Mouse (Mus musculus): ENCODE measurements at regions not wholly inside any gene's neighbourhood (a gene's known extent, or its start where the extent isn't known, plus 50 kb on each side); places are given as distances from the start of the nearest gene placed in this dataset.

DNA sequence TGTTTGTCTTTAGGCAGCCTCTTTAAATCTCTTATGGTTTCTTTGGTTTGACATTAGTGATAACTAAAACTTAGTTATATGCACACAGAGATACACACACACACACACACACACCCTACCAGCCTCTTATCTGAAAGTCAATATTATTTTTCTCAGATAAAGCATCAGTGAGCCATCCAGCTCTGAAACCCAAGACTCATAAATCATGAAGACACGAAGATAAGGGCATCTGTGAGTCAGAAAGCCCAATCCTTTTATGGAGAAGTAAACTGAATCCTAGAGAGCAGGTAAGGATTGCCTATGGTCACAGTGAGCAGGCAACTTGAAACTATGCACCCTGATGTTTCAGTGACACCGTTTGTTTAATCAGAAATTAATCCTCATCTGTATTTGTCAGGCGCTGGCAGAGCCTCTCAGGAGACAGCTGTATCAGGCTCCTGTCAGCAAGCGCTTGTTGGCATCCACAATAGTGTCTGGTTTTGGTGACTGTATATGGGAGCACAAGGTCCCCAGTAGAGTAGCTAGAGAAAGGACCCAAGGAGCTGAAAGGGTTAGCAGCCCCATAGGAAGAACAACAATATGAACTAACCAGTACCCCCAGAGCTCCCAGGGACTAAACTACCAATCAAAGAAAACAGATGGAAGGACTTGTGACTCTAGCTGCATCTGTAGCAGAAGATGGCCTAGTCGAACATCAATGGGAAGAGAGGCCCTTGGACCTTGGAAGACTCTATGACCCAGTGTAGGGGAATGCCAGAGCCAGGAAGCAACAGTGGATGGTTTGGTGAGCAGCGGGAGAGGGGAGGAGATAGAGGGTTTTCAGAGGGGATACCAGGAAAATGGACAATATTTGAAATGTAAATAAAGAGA lies 207.3 kb upstream of the Ank start:
- peak; percentile 12 to 55 for DNase-seq (ENCODE audit: inconsistent age in 2 of 2, low spot score in 1 of 2)

DNA sequence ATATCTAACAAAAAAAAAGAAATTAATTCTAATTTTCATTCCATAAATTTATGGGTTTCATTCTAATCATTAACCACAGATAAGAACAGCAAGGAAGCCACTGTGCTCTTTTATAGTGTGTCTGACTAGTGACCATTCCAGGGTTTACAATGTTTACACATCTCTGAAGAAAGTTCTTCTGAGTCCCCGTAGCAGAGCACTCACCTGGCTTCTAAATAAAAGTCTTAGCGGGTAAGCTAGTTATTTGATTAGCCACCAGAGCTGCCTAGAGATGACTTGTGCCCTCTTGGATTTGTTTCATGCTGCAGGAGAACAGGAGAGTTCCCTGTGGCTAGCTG lies 206.7 kb upstream of the Ank start:
- DNase-seq (ENCODE audit: inconsistent age in 2 of 2, low spot score in 1 of 2), result no peak

DNA sequence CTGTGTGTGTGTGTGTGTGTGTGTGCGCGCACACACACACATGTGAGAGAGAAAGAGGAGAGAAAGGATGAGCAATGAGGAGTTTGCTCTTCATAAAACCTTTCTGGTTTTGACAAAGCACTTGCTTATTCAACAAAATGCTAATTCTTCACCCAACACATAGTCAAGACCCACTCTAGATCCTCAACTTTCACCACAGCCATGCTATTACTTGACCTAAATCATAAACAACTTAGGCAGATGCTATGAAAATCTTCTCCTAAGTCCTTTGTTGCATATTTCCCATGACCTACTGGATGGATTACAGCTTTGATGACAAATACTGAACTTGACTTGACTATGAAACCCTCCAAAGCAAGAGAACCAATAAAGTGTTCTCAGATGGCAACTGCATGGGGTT lies 196.3 kb upstream of the Ank start:
- no peak for DNase-seq (ENCODE audit: inconsistent age in 2 of 2, low spot score in 1 of 2)

DNA sequence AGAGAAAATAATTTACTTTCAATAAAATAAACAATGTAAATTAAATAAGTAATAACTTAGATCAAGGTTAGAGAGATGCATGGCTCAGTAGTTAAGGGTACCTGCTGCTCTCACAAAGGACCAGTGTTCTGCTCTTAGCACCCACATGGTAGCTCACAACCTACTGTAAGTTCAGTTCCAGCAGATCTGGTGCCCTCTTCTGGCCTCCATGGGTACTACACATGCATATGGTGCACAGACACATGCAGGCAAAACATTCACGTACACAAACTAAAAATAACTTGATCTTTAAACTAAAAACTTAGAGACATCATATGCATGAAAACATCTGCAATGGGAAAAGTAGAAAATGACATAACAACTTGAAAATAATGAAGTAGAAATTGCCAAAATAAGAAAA lies 184.2 kb upstream of the Ank start:
- DNase-seq (ENCODE audit: inconsistent age in 2 of 2, low spot score in 1 of 2), result no peak

DNA sequence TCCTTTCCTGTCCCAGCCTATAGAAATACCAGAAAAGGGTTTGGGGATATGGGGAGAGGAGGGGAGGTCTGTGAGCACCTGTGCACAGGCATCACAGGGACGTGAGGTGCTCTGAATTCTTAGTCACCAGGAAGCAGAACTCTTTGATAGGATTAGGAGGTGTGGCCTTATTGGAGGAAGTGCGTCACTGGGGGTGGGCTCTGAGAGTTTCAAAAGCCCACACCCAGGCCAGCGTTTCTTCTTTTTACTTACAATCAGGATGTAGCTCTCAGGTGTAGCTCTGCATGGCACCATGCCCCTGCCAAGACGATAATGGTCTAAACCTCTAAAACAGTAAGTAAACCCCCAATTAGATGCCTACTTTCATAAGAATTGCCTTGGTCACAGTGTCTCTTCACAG lies 162.6 kb upstream of the Ank start:
- no peak for DNase-seq (ENCODE audit: inconsistent age in 2 of 2, low spot score in 1 of 2)

DNA sequence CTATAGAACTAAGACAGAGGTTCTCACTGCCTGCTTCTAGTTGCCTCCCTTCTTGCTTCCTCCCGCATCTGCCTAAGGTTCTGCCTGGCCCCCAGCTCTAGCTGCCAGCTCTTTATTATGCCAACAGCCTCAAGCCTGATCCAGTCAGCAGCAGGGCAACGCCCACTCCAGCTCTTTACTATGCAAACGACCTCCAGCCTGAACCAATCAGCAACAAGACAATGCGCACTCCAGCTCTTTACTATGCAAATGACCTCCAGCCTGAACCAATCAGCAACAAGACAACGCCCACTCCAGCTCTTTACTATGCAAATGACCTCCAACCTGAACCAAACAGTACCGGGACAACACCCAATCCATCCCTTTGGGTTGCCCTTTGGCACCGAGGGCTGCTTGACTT lies 162.2 kb upstream of the Ank start:
- DNase-seq (ENCODE audit: inconsistent age in 2 of 2, low spot score in 1 of 2), result no peak

DNA sequence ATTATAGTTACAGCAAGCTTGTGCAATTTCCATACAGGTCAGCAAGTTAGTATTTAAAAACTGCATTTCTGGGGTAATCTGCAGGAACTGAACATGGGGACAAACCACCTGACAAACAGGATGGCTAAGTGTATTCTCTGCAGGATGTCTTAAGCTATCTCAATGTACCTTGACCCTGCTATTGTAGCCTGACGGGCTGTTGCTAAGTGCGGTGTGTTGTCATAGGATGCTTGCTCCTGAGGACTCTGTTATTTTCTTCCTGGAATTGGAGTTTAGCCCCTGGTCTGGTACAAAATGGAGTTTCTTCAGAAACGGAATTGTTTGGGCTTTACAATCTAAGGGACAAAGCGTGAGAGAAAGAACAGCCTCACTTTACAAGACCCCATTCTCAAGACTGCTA lies 161.4 kb upstream of the Ank start:
- no peak for DNase-seq (ENCODE audit: inconsistent age in 2 of 2, low spot score in 1 of 2)

DNA sequence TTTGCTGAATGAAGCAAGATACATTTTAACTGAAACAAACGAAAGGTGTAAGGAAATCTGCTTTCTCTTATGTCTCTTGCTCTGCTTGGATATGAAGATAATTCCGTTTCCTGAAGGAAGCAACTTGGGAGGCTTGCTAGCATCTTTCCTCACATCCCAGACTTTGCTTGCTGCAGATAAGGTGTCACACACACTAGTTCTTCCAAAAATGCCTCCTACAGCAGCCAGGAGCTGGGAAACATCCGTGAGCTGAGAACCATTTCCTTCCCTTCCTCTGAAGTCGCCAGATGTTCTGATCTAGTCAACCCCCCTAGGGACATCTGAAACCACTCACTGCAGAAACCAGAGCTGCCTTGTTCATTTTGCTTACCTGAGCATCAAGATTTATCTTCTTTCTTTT lies 157.8 kb upstream of the Ank start:
- DNase-seq (ENCODE audit: inconsistent age in 2 of 2, low spot score in 1 of 2), result no peak

DNA sequence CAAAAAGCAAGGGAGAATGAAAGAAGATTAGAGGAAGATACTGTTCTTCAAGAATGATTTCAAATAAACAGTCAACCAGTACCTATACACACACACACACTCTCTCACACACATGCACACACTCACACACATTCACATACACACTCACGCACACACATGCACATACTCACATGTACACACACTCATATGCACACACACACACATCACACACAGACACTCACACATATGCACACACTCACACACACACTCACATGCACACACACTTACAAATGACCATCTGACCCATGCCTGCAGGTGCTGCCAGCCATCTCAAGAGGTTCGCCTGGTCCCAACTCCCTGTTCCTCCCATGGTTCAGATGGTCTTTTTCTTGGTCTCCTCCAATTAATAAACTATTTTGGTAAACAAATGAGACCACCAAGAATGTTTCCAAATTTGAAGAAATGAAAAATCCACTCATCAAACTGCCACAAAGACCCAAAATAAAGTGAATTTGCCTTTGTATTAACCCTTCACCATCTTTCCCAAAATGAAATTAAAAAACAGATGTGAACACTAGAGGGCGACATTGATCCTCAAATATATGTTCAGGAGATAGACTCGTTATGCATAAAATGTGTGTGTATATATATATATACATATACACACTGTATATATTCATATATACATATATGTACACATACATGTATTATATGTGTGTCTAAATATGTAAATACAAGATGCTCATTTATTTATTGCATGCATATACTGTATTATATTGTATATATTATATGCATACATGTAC lies 150.3 kb upstream of the Ank start:
- DNase-seq (ENCODE audit: inconsistent age in 2 of 2, low spot score in 1 of 2), result peak in 1 of 2 experiments; percentile 41

DNA sequence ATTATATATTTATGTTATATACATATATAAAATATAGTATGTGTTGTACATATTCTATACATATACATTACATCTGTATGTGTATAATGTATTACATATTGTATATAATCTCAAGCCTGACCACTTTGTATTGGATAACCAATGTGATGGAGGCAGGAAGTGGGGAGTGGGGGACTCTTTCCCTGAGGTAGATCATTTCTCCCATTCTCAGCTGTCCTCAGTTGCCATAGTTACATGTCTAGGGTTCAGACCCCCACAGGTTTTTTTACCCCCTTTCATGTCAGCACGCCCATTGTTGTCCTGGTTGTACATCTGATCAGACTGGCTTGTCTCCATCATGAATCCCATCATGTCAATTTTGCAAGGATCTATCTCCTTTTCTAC lies 149.7 kb upstream of the Ank start:
- no peak for DNase-seq (ENCODE audit: inconsistent age in 2 of 2, low spot score in 1 of 2)

DNA sequence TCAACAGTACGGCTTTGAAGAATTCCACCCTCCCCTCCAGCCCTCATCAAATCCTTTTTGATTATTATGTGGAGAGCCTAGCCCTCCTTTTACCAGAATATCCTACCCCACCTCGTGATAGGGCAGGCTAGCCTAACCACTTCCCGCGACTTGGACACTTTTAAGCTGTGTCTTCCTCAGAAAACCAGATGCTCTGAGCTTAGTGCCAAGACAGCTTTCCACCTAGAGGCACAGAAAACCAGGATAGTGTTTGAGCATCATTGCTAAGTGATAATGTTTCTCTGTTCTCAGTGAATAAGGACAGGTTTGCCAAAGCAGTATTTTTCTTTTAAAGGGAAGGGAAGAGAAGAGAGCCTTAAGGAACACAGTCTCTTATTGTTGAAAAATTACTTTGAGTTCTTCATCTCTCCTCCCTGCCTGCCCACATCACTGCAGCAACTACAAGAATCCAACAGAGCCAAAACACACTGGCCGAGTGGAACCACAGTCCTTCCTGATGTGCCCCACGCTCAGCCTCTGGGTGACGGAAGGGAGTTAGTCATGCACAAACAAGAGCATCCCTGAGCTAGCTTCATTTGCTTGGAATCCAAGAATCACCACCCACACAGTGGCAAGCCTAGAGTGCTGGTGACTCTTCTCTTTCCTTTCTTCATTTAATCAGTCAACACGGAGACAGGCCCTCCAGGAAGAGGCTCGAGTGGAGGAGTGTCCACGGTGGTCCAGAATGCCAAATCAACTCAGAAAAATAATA lies 144.4 kb upstream of the Ank start:
- no peak for DNase-seq (ENCODE audit: inconsistent age in 2 of 2, low spot score in 1 of 2)

DNA sequence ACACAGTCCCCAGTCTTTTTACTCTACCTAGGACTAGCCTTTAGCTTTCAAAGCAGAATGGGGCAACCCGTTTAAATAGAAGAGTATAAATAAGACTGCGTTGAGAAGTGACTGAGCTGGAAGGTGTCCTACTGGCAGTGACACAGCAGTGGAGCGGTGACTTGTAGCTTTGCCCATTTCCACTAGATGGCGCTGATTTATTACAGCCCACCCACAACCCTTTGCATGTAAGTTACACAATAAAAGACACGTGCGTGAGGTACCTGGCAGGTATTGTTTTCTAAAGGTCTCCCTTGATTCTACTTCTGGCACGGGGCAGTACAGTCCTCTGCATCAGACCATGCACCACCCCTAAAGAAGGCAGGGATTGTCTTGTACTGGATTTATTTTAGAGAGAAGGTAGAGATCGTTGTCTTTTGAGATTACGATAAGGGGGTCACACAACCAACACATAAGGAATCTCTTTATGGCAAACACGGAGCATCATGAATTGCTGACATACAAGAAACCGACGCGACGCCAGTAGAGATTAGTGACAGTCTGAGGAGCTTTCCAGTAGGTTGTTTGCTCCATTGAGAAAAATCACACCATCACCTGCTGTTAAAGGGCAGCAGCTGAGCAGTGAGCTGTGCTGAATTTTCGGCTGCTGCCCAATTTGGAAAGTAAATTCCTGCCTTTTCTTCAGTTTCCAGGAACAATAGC lies 140.5 kb upstream of the Ank start:
- peak; percentile 47 to 90 for DNase-seq (ENCODE audit: inconsistent age in 2 of 2, low spot score in 1 of 2)

DNA sequence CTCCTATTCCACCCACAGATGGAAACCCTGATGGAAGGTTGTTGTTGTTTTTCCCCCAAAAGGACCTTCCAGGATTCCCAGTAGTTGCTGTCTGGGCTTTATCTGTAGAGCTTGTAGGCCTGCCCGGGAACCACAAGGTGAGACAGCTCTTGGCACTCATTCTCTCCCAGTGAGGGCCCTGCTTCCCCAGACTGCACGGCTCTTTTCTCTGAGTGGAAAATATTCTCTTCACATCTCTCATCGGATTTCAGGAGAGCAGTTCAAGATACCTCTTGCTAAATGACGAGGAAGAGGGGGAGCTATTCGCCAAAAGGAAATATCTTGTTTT lies 140.0 kb upstream of the Ank start:
- DNase-seq (ENCODE audit: inconsistent age in 2 of 2, low spot score in 1 of 2), result no peak

DNA sequence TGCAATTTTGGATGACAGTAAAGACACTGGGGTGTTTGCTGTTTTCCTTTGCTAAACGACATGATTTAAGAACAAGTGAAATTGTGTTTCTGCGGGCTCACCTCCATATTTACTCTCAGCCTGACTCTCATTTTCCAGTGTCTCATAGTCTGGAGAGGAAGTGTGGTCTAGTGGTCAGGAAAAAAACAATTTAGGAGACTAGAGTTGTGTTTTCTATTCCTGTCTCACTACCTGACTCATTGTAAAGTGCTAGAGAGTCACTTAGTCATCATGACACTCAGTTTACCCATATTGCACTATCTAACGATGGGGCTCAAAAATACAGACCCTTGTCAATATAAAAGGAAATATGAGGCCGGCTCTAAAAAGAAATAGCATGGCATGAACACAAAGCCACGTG lies 138.7 kb upstream of the Ank start:
- no peak for DNase-seq (ENCODE audit: inconsistent age in 2 of 2, low spot score in 1 of 2)

DNA sequence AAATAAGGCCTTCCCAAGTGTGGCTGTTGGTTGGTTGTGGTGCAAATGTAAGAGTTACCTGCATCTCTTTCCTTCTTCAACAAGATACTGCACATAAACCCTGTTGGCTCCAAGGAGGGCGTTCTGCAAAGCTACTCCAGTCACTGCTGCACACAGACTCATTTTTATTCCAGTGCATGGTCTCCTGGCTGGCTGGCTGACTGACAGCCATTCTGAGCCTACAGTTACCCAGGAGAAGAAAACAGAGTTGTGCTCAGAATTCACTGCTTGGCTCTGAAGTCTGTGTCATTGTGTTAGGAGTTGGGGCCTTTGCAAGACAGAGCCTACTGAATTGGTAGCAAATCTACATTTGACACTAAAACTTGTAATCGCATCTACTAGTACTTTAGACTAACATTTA lies 138.0 kb upstream of the Ank start:
- no peak for DNase-seq (ENCODE audit: inconsistent age in 2 of 2, low spot score in 1 of 2)

DNA sequence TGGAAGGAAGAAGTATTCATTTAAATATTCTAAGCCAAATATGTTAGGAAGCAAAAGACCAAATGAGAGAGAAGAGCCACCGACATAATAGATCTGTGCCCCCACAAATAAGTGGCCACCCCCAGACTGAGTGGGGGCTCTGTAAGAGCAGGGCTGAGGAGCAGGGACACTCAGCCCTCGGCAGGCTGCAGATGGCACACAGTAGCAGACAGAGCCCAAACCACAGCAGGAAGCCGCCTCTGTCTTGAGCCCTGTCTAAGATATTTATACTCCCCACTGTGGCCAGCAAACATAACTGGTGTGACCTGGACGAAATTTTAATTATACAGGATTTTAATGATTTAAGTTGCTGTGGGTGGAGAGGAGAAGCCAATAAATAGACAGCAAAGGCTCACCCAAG lies 126.4 kb upstream of the Ank start:
- no peak for DNase-seq (ENCODE audit: inconsistent age in 2 of 2, low spot score in 1 of 2)

DNA sequence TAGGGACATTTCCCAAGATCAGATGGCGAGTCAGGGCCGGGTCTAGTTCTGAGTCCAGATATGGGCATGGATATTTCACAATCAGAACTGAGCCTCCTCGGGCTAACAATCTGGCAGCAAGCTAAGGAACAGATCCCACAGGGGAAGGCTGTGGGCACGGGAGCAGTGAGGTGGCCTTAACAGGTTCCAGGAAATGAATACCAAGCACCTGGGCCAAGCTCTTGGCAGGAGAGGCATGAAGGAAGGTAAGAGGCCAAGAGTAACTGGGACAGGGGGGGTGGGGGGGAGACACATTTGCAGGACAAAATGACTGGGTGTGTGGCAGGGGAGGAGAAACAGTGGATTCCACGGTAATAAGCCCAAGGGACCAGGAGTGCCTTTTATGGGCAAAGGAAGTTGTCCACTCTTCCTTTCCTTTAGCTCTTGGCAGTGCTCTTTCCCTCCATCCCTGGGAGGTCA lies 124.9 kb upstream of the Ank start:
- peak in 1 of 2 experiments; percentile 27 for DNase-seq (ENCODE audit: inconsistent age in 2 of 2, low spot score in 1 of 2)

DNA sequence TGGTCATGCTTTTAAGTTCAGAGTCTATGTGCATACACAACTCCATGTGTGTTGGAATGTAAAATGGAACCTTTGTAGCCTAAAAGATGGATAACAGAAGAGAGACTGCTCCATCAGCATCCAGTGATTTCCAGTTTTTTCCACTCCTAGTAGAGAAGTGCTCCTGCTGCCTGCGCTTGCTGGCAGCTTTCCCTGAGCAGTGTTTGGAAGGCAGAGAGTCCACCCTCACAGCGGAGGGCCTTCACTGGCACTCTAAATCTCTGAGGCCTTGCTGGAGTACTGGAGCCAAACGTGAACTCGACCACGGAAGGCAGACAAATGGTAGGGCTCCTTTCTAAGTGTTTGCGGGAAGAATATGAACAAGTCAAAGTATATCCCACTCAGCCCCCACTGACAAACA lies 108.0 kb upstream of the Ank start:
- DNase-seq (ENCODE audit: inconsistent age in 2 of 2, low spot score in 1 of 2), result no peak

DNA sequence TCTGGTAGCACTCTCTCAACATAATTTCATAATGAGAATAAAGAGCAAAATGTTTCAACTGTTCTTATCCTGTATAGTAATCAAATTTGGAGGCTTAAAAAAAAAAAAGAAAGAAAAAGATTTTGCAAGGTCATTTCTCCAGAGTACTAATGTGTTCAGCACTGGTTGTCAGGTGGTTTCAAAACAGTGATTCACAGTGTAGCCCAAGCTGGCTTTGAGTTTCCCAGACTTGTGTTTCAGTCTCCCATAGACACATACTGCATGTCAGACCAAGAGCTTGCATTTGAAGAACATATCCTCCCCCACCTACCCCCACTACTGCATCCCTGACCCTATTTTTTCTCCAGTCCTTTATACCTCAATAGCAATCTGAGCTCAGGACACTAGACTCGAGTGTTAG lies 107.2 kb upstream of the Ank start:
- peak in 1 of 2 experiments; percentile 22 for DNase-seq (ENCODE audit: inconsistent age in 2 of 2, low spot score in 1 of 2)

DNA sequence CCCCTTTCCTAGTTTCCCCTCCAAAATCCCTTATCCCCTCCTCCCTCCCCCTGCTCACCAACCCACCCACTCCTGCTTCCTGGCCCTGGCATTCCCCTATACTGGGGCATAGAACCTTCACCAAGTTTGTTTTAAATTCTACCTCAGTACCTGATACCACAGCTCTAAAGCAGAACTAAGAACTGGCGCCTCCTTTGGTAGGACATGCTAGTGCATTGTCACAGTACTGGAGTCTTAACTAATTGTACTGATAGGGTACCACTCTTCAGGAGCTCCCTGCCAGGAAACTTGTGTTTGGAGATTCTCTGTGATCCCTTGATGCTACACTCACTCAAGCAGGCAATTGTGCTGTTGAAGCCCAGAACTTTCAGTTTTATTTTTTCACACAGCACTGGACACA lies 92.0 kb upstream of the Ank start:
- DNase-seq (ENCODE audit: inconsistent age in 2 of 2, low spot score in 1 of 2), result no peak

DNA sequence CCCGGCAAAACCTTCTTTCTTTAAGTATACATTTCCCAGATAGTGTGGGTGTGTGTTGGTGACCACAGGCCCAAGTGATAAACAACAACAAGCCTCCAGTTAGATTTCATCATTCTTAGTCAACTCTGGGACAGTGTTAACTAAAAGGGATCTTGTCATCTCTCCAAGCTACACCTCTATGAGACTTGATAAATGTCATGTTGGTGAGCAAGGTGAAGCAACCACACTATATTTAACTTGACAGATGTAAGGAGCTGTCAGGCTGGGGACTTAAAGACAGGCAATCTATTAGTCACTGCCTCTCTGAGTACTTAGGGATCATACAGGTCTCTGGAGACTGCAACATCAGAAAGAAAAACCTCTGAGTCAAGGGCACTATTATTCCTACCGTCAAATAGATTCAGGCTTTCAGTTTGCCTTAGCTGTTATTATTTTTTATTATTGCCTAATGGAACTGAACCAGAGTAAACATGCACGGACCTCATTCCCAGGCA lies 87.8 kb upstream of the Ank start:
- DNase-seq (ENCODE audit: inconsistent age in 2 of 2, low spot score in 1 of 2), result no peak

All from adrenal gland, adult (tissue).